ENCODE assay signal across 10 mouse cellular contexts in the genomic region with DNA sequence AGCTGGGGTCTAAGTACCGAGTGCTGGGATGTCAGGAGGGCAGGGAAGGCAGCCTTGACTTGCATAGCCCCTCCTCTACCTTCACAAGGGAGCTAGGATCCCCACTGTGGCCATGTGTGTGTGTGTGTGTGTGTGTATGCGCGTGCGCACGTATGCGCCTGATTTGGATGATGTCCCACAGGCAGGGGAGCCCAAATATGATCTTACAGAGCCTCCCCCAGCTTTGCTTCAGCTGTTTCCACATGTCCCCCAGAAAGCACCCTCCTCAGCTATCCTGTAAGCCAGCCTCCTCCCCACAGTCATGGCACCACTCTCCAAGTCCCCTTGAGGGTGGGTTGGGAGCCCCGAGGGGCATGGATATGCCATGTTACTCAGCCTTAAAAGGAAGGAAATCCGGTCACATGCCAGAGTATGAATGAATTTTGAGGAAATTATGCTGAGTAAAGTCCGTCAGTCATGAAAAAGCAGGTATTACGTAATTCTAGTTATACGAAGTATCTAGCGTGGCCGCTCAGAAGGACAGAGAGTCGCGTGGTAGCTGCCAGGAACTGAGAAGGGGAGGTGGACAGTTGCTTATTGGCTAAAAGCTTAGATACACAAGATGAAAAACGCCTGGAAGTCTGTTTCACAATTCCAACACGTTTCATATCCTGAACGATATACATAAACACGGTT. TPM values are rescaled to one million over a fixed set of nuclear protein-coding genes. Genes with fewer than 3 reads are reported as not detected.
DNase-seq lines count a peak whose midpoint lies in the region; ATAC-seq and TF ChIP-seq lines count a peak whose summit lies in the region.
"Had no signal": no experiment of that assay in that cellular context is flagged by ENCODE, and none has a peak within 500 bp of the region (broad histone marks: within the 10 kb centered on the region; RNA-seq: fewer than 3 reads in every experiment).

No protein-coding gene starts in this region.

- peak overlapping the region; percentile 28 for H3K27ac ChIP-seq in liver, adult 2 months (replicated peaks; ENCODE audit: insufficient read depth, low read depth, low read length)
- H3K27ac ChIP-seq in heart, embryonic 13.5 days (replicated peaks), result peak overlapping the region; percentile 77
- peak overlapping the region; percentile 52 for H3K27ac ChIP-seq in liver, embryonic 15.5 days (replicated peaks)
- peak overlapping the region; percentile 81 for H3K27ac ChIP-seq in small intestine, adult 2 months (ENCODE audit: insufficient read depth, low read depth, low read length)

- peaks cover 13% of the 10 kb centered on the region for H3K4me1 ChIP-seq in liver, adult 2 months (ENCODE audit: control insufficient read depth, insufficient read depth, low read length)
- H3K4me1 ChIP-seq in heart, embryonic 13.5 days, result peaks cover 43% of the 10 kb centered on the region
- H3K4me1 ChIP-seq in liver, embryonic 15.5 days (replicated peaks), result peaks cover 42% of the 10 kb centered on the region
- H3K4me1 ChIP-seq in small intestine, adult 2 months (ENCODE audit: control insufficient read depth, insufficient read depth, insufficient read length, low read length), result peaks cover 22% of the 10 kb centered on the region

- H3K36me3 ChIP-seq in liver, adult 2 months (ENCODE audit: control insufficient read depth, insufficient read depth, low read length), result no peaks in the 10 kb centered on the region
- H3K36me3 ChIP-seq in heart, embryonic 13.5 days, result peaks cover 81% of the 10 kb centered on the region
- H3K36me3 ChIP-seq in liver, embryonic 15.5 days (replicated peaks), result peaks cover 73% of the 10 kb centered on the region
- peaks cover 32% of the 10 kb centered on the region for H3K36me3 ChIP-seq in small intestine, adult 2 months (ENCODE audit: control insufficient read depth, insufficient read depth, low read length)

- no peak overlapping the region for H3K4me3 ChIP-seq in liver, adult 2 months (ENCODE audit: insufficient read depth, low read depth, low read length)
- H3K4me3 ChIP-seq in heart, embryonic 13.5 days, result no peak overlapping the region
- no peak overlapping the region for H3K4me3 ChIP-seq in liver, embryonic 15.5 days (replicated peaks)
- no peak overlapping the region for H3K4me3 ChIP-seq in small intestine, adult 2 months (ENCODE audit: low read depth, low read length)

- no peak for TF ChIP-seq POLR2A in liver, adult 2 months (IDR thresholded peaks at IDR 0.05; ENCODE audit: extremely low read depth, insufficient read depth, low read length)
- no peak for TF ChIP-seq POLR2A in small intestine, adult 2 months (IDR thresholded peaks at IDR 0.05; ENCODE audit: low read depth, low read length)

- no peaks in the 10 kb centered on the region for H3K9me3 ChIP-seq in heart, embryonic 13.5 days
- no peaks in the 10 kb centered on the region for H3K9me3 ChIP-seq in liver, embryonic 15.5 days (replicated peaks)

- H3K9ac ChIP-seq in liver, adult 2 months (ENCODE audit: low read depth, low read length), result no peak overlapping the region; the same call in 1 of the 2 replicates
- H3K9ac ChIP-seq in heart, embryonic 13.5 days, result peak overlapping the region; percentile 42; the same call in 1 of the 2 replicates
- H3K9ac ChIP-seq in liver, embryonic 15.5 days, result no peak overlapping the region

- 31% methylated on average over 19 of the region's 19 CpGs for WGBS in liver, adult 2 months
- 78% methylated on average over 19 of the region's 19 CpGs for WGBS in heart, embryonic 13.5 days
- 62% methylated on average over 19 of the region's 19 CpGs for WGBS in liver, embryonic 15.5 days (ENCODE audit: insufficient replicate concordance)
- 26% methylated on average over 19 of the region's 19 CpGs for WGBS in small intestine, adult 2 months

- no peak overlapping the region for H3K4me2 ChIP-seq in heart, embryonic 13.5 days
- no peak overlapping the region for H3K4me2 ChIP-seq in liver, embryonic 15.5 days

- DNase-seq in liver, adult 2 months (ENCODE audit: extremely low read depth, low read depth, low spot score), result peak; percentile 80
- DNase-seq in liver, result no peak
- no peak for DNase-seq in embryo, embryonic 10 days (ENCODE audit: low spot score)
- DNase-seq in frontal cortex, postnatal 25 days (ENCODE audit: low spot score in 2 of 2), result no peak
- DNase-seq in cerebellum, adult 9-10 months, result no peak

- no peak for TF ChIP-seq CTCF in liver, adult 2 months (IDR thresholded peaks at IDR 0.05; ENCODE audit: low read depth, low read length)
- TF ChIP-seq CTCF in small intestine, adult 2 months (IDR thresholded peaks at IDR 0.05; ENCODE audit: extremely low read depth, insufficient read length, insufficient replicate concordance, low read depth, low read length), result no peak

- no peaks in the 10 kb centered on the region for H3K79me2 ChIP-seq in liver, adult 2 months (ENCODE audit: control insufficient read depth, insufficient read depth, low read length)

- H3K27me3 ChIP-seq in liver, adult 2 months (ENCODE audit: control insufficient read depth, insufficient read depth, low read length), result no peaks in the 10 kb centered on the region
- H3K27me3 ChIP-seq in heart, embryonic 13.5 days (replicated peaks), result no peaks in the 10 kb centered on the region
- no peaks in the 10 kb centered on the region for H3K27me3 ChIP-seq in liver, embryonic 15.5 days
- H3K27me3 ChIP-seq in small intestine, adult 2 months (ENCODE audit: control insufficient read depth, insufficient read depth, low read length), result no peaks in the 10 kb centered on the region

- ATAC-seq in heart, embryonic 13.5 days (ENCODE audit: extremely low read depth, insufficient number of reproducible peaks, low FRiP score, low TSS enrichment), result no peak
- ATAC-seq in liver, embryonic 15.5 days (ENCODE audit: insufficient read depth), result no peak

RNA-seq across cellular contexts. Expression of a gene that starts 7.4 kb away (rescaled TPM):
- not detected in 2 replicates for total RNA-seq in liver, adult 2 months (2014; rRNA removed)
- 0.07 TPM in 1 of 2 replicates, not detected in the other for polyA plus RNA-seq in liver, adult 2 months (2012; rRNA removed)
- not detected in 2 replicates for polyA plus RNA-seq in heart, embryonic 13.5 days (2015; fragmentation: Nextera tagmentation; extraction: Ambion mirVana)
- polyA plus RNA-seq in liver, embryonic 15.5 days (2015; fragmentation: Nextera tagmentation; extraction: Ambion mirVana), result not detected in 2 replicates
- polyA plus RNA-seq in small intestine, adult 2 months (2012; rRNA removed), result 0.10 TPM in 1 of 2 replicates, not detected in the other
- total RNA-seq: heart, adult 18-20 months had no signal

RNA-seq across cellular contexts. Expression of a gene that starts 20.8 kb away (rescaled TPM):
- total RNA-seq in liver, adult 2 months (2014; rRNA removed), result 3.9 and 6.2 TPM in 2 replicates
- 16.2 and 23.2 TPM in 2 replicates for polyA plus RNA-seq in liver, adult 2 months (2012; rRNA removed)
- 35.1 and 37.4 TPM in 2 replicates for polyA plus RNA-seq in heart, embryonic 13.5 days (2015; fragmentation: Nextera tagmentation; extraction: Ambion mirVana)
- 24.2 and 27.7 TPM in 2 replicates for polyA plus RNA-seq in liver, embryonic 15.5 days (2015; fragmentation: Nextera tagmentation; extraction: Ambion mirVana)
- polyA plus RNA-seq in small intestine, adult 2 months (2012; rRNA removed), result 23.8 and 49.5 TPM in 2 replicates

RNA-seq across cellular contexts. Expression of a gene that starts 26.1 kb away (rescaled TPM):
- 54.6 and 69.7 TPM in 2 replicates for total RNA-seq in liver, adult 2 months (2014; rRNA removed)
- polyA plus RNA-seq in liver, adult 2 months (2012; rRNA removed), result 158 TPM in 2 replicates
- polyA plus RNA-seq in heart, embryonic 13.5 days (2015; fragmentation: Nextera tagmentation; extraction: Ambion mirVana), result 165 and 167 TPM in 2 replicates
- 102 and 109 TPM in 2 replicates for polyA plus RNA-seq in liver, embryonic 15.5 days (2015; fragmentation: Nextera tagmentation; extraction: Ambion mirVana)
- 86.4 and 139 TPM in 2 replicates for polyA plus RNA-seq in small intestine, adult 2 months (2012; rRNA removed)

RNA-seq across cellular contexts. Expression of a gene that starts 32.0 kb away (rescaled TPM):
- 5.5 and 8.9 TPM in 2 replicates for total RNA-seq in liver, adult 2 months (2014; rRNA removed)
- polyA plus RNA-seq in liver, adult 2 months (2012; rRNA removed), result 13.6 and 14.9 TPM in 2 replicates
- polyA plus RNA-seq in heart, embryonic 13.5 days (2015; fragmentation: Nextera tagmentation; extraction: Ambion mirVana), result 30.0 and 32.0 TPM in 2 replicates
- 7.2 and 7.6 TPM in 2 replicates for polyA plus RNA-seq in liver, embryonic 15.5 days (2015; fragmentation: Nextera tagmentation; extraction: Ambion mirVana)
- 46.5 and 128 TPM in 2 replicates for polyA plus RNA-seq in small intestine, adult 2 months (2012; rRNA removed)

RNA-seq across cellular contexts. Expression of a gene that starts 44.3 kb away (rescaled TPM):
- not detected in 2 replicates for total RNA-seq in liver, adult 2 months (2014; rRNA removed)
- polyA plus RNA-seq in liver, adult 2 months (2012; rRNA removed), result not detected in 2 replicates
- 0.12 TPM in 1 of 2 replicates, not detected in the other for polyA plus RNA-seq in heart, embryonic 13.5 days (2015; fragmentation: Nextera tagmentation; extraction: Ambion mirVana)
- polyA plus RNA-seq in liver, embryonic 15.5 days (2015; fragmentation: Nextera tagmentation; extraction: Ambion mirVana), result not detected in 2 replicates
- 0.25 and 0.41 TPM in 2 replicates for polyA plus RNA-seq in small intestine, adult 2 months (2012; rRNA removed)
- polyA plus RNA-seq: spleen, adult 2 months had no signal

Comparison
In these comparisons a context has a peak if more than half of its experiments do, and no peak if none do; other contexts are left out.
1. H3K27ac ChIP-seq: peak in every context shown above with its lines; median percentile 81 in small intestine, adult 2 months; 77 in heart, embryonic 13.5 days; 52 in liver, embryonic 15.5 days; 28 in liver, adult 2 months.